Mouse (Mus musculus) stomach, postnatal 0 days (tissue): ENCODE results near the gene Ticam1.

Source experiments
- CTCF ChIP-seq: IDR thresholded peaks from 2 replicates; pipeline ENCODE4 v1.5.1; 2016; ENCODE audit warnings: antibody characterized with exemption, low read depth, mild to moderate bottlenecking, moderate library complexity
- EP300 ChIP-seq: optimal IDR thresholded peaks from 2 replicates; pipeline ENCODE3; 2016; ENCODE audit warnings: antibody characterized with exemption

GRCm38 (mm10) chr17:56302363-56302996, 25.9 kb upstream of the Ticam1 start:
- TF ChIP-seq CTCF (no peak), EP300 (no peak)
